Mouse (Mus musculus): ENCODE measurements around the gene Shmt1. TPM values are rescaled to one million over a fixed set of nuclear protein-coding genes. Genes with fewer than 3 reads are reported as not detected.

Shmt1 gene
- polyA plus RNA-seq, 1 experiment from 2014 or later, result 29.6 TPM

- H3K36me3 ChIP-seq (ENCODE audit: control insufficient read depth, insufficient read depth, low read length), result peaks cover 27% of the 10 kb centered on the region
- H3K27ac ChIP-seq (replicated peaks in 1 of 2; ENCODE audit: control insufficient read depth in 1 of 2, insufficient read depth in 1 of 2, low read depth in 2 of 2, low read length in 2 of 2), result peak overlapping the region; percentile 55 to 64
- H3K9me3 ChIP-seq (ENCODE audit: control insufficient read depth, low read length), result no peaks in the 10 kb centered on the region
- 4% methylated on average over 17 of the region's 17 CpGs for WGBS
- H3K4me3 ChIP-seq (ENCODE audit: control insufficient read depth in 1 of 2, insufficient read depth in 1 of 2, low read depth in 1 of 2, low read length in 2 of 2), result peak overlapping the region; percentile 67 to 88
- H3K4me1 ChIP-seq (ENCODE audit: control insufficient read depth in 2 of 2, insufficient read depth in 2 of 2, low read length in 2 of 2), result peaks cover 26 to 50% of the 10 kb centered on the region in 2 experiments
- H3K9ac ChIP-seq (ENCODE audit: low read length), result peak overlapping the region; percentile 82
- no peaks in the 10 kb centered on the region for H3K27me3 ChIP-seq (ENCODE audit: control insufficient read depth, insufficient read depth, low read length)
- no peak for ATAC-seq (ENCODE audit: insufficient number of reproducible peaks, insufficient read depth, low FRiP score, low read depth)
- peak overlapping the region; percentile 94 for H3K4me2 ChIP-seq (ENCODE audit: low read length)
These were observed 35.2 kb downstream of the Shmt1 start for GRCm38 (mm10) chr11:60776107-60776828.

- no peak for ATAC-seq (ENCODE audit: insufficient number of reproducible peaks, insufficient read depth, low FRiP score, low read depth)
- H3K9ac ChIP-seq (ENCODE audit: low read length), result peak overlapping the region; percentile 82
- no peaks in the 10 kb centered on the region for H3K27me3 ChIP-seq (ENCODE audit: control insufficient read depth, insufficient read depth, low read length)
- no peaks in the 10 kb centered on the region for H3K9me3 ChIP-seq (ENCODE audit: control insufficient read depth, low read length)
- no peak overlapping the region for H3K27ac ChIP-seq (replicated peaks in 1 of 2; ENCODE audit: control insufficient read depth in 1 of 2, insufficient read depth in 1 of 2, low read depth in 2 of 2, low read length in 2 of 2)
- H3K4me2 ChIP-seq (ENCODE audit: low read length), result peak overlapping the region; percentile 94
- 38% methylated on average over 6 of the region's 6 CpGs for WGBS
- peaks cover 20% of the 10 kb centered on the region for H3K36me3 ChIP-seq (ENCODE audit: control insufficient read depth, insufficient read depth, low read length)
- peak overlapping the region in 1 of 2 experiments; percentile 67; a peak in 3 of 4 replicates for H3K4me3 ChIP-seq (ENCODE audit: control insufficient read depth in 1 of 2, insufficient read depth in 1 of 2, low read depth in 1 of 2, low read length in 2 of 2)
- peaks cover 23 to 43% of the 10 kb centered on the region in 2 experiments for H3K4me1 ChIP-seq (ENCODE audit: control insufficient read depth in 2 of 2, insufficient read depth in 2 of 2, low read length in 2 of 2)
These were observed 35.9 kb downstream of the Shmt1 start for GRCm38 (mm10) chr11:60775578-60775977.

- no peaks in the 10 kb centered on the region for H3K27me3 ChIP-seq (ENCODE audit: control insufficient read depth, insufficient read depth, low read length)
- H3K36me3 ChIP-seq (ENCODE audit: control insufficient read depth, insufficient read depth, low read length), result peaks cover 13% of the 10 kb centered on the region
- WGBS, result 60% methylated on average over 1 of the region's 1 CpGs
- H3K9me3 ChIP-seq (ENCODE audit: control insufficient read depth, low read length), result no peaks in the 10 kb centered on the region
- H3K4me1 ChIP-seq (ENCODE audit: control insufficient read depth in 2 of 2, insufficient read depth in 2 of 2, low read length in 2 of 2), result peaks cover 17 to 36% of the 10 kb centered on the region in 2 experiments
- ATAC-seq (ENCODE audit: insufficient number of reproducible peaks, insufficient read depth, low FRiP score, low read depth), result no peak
- peak overlapping the region; percentile 94 for H3K4me2 ChIP-seq (ENCODE audit: low read length)
- H3K4me3 ChIP-seq (ENCODE audit: control insufficient read depth in 1 of 2, insufficient read depth in 1 of 2, low read depth in 1 of 2, low read length in 2 of 2), result no peak overlapping the region
- H3K9ac ChIP-seq (ENCODE audit: low read length), result no peak overlapping the region
- H3K27ac ChIP-seq (replicated peaks in 1 of 2; ENCODE audit: control insufficient read depth in 1 of 2, insufficient read depth in 1 of 2, low read depth in 2 of 2, low read length in 2 of 2), result no peak overlapping the region
These were observed 36.7 kb downstream of the Shmt1 start for GRCm38 (mm10) chr11:60774841-60775240.

- WGBS, result 83% methylated on average over 3 of the region's 3 CpGs
These were observed 37.3 kb downstream of the Shmt1 start for GRCm38 (mm10) chr11:60774158-60774689.

GRCm38 (mm10) chr11:60772161-60772560 lies 39.4 kb downstream of the Shmt1 start:
- no peak overlapping the region for H3K9ac ChIP-seq (ENCODE audit: low read length)
- H3K9me3 ChIP-seq (ENCODE audit: control insufficient read depth, low read length), result no peaks in the 10 kb centered on the region
- no peak overlapping the region for H3K4me2 ChIP-seq (ENCODE audit: low read length)
- peaks cover 3 to 16% of the 10 kb centered on the region in 2 experiments; a peak in 3 of 4 replicates for H3K4me1 ChIP-seq (ENCODE audit: control insufficient read depth in 2 of 2, insufficient read depth in 2 of 2, low read length in 2 of 2)
- WGBS, result 89% methylated on average over 4 of the region's 4 CpGs
- ATAC-seq (ENCODE audit: insufficient number of reproducible peaks, insufficient read depth, low FRiP score, low read depth), result no peak
- H3K27ac ChIP-seq (replicated peaks in 1 of 2; ENCODE audit: control insufficient read depth in 1 of 2, insufficient read depth in 1 of 2, low read depth in 2 of 2, low read length in 2 of 2), result no peak overlapping the region
- no peak overlapping the region for H3K4me3 ChIP-seq (ENCODE audit: control insufficient read depth in 1 of 2, insufficient read depth in 1 of 2, low read depth in 1 of 2, low read length in 2 of 2)
- H3K36me3 ChIP-seq (ENCODE audit: control insufficient read depth, insufficient read depth, low read length), result no peaks in the 10 kb centered on the region
- no peaks in the 10 kb centered on the region for H3K27me3 ChIP-seq (ENCODE audit: control insufficient read depth, insufficient read depth, low read length)

More at GRCm38 (mm10) chr11:60774158-60774689, 37.3 kb downstream of the Shmt1 start:
- ATAC-seq (ENCODE audit: insufficient number of reproducible peaks, insufficient read depth, low FRiP score, low read depth), result no peak
- H3K9me3 ChIP-seq (ENCODE audit: control insufficient read depth, low read length), result no peaks in the 10 kb centered on the region
- peaks cover 11 to 30% of the 10 kb centered on the region in 2 experiments; a peak in 3 of 4 replicates for H3K4me1 ChIP-seq (ENCODE audit: control insufficient read depth in 2 of 2, insufficient read depth in 2 of 2, low read length in 2 of 2)
- H3K36me3 ChIP-seq (ENCODE audit: control insufficient read depth, insufficient read depth, low read length), result peaks cover 7% of the 10 kb centered on the region
- no peak overlapping the region for H3K9ac ChIP-seq (ENCODE audit: low read length)
- no peaks in the 10 kb centered on the region for H3K27me3 ChIP-seq (ENCODE audit: control insufficient read depth, insufficient read depth, low read length)
- H3K27ac ChIP-seq (replicated peaks in 1 of 2; ENCODE audit: control insufficient read depth in 1 of 2, insufficient read depth in 1 of 2, low read depth in 2 of 2, low read length in 2 of 2), result no peak overlapping the region
- H3K4me2 ChIP-seq (ENCODE audit: low read length), result no peak overlapping the region
- H3K4me3 ChIP-seq (ENCODE audit: control insufficient read depth in 1 of 2, insufficient read depth in 1 of 2, low read depth in 1 of 2, low read length in 2 of 2), result no peak overlapping the region

- no peak overlapping the region for H3K4me2 ChIP-seq (ENCODE audit: low read length)
These were observed 40.7 kb downstream of the Shmt1 start for GRCm38 (mm10) chr11:60770776-60771175.

GRCm38 (mm10) chr11:60769322-60769721 lies 42.2 kb downstream of the Shmt1 start:
- no peak for ATAC-seq (ENCODE audit: insufficient number of reproducible peaks, insufficient read depth, low FRiP score, low read depth)
- no peaks in the 10 kb centered on the region for H3K36me3 ChIP-seq (ENCODE audit: control insufficient read depth, insufficient read depth, low read length)
- no peak overlapping the region for H3K4me2 ChIP-seq (ENCODE audit: low read length)
- 76% methylated on average over 2 of the region's 2 CpGs for WGBS
- no peaks in the 10 kb centered on the region for H3K27me3 ChIP-seq (ENCODE audit: control insufficient read depth, insufficient read depth, low read length)
- no peaks in the 10 kb centered on the region; a peak in 1 of 4 replicates for H3K4me1 ChIP-seq (ENCODE audit: control insufficient read depth in 2 of 2, insufficient read depth in 2 of 2, low read length in 2 of 2)
- no peak overlapping the region for H3K9ac ChIP-seq (ENCODE audit: low read length)
- H3K4me3 ChIP-seq (ENCODE audit: control insufficient read depth in 1 of 2, insufficient read depth in 1 of 2, low read depth in 1 of 2, low read length in 2 of 2), result no peak overlapping the region
- H3K9me3 ChIP-seq (ENCODE audit: control insufficient read depth, low read length), result no peaks in the 10 kb centered on the region
- no peak overlapping the region for H3K27ac ChIP-seq (replicated peaks in 1 of 2; ENCODE audit: control insufficient read depth in 1 of 2, insufficient read depth in 1 of 2, low read depth in 2 of 2, low read length in 2 of 2)

More at GRCm38 (mm10) chr11:60770776-60771175, 40.7 kb downstream of the Shmt1 start:
- Histone ChIP-seq H3K9ac (ENCODE audit: low read length) (no peak overlapping the region), H3K36me3 (ENCODE audit: control insufficient read depth, insufficient read depth, low read length) (no peaks in the 10 kb centered on the region), H3K4me3 (ENCODE audit: control insufficient read depth in 1 of 2, insufficient read depth in 1 of 2, low read depth in 1 of 2, low read length in 2 of 2) (no peak overlapping the region), H3K4me1 (ENCODE audit: control insufficient read depth in 2 of 2, insufficient read depth in 2 of 2, low read length in 2 of 2) (peaks cover 0 to 11% of the 10 kb centered on the region in 2 experiments; a peak in 2 of 4 replicates), H3K27ac (replicated peaks in 1 of 2; ENCODE audit: control insufficient read depth in 1 of 2, insufficient read depth in 1 of 2, low read depth in 2 of 2, low read length in 2 of 2) (no peak overlapping the region), H3K27me3 (ENCODE audit: control insufficient read depth, insufficient read depth, low read length) (no peaks in the 10 kb centered on the region), H3K9me3 (ENCODE audit: control insufficient read depth, low read length) (no peaks in the 10 kb centered on the region)
- ATAC-seq (ENCODE audit: insufficient number of reproducible peaks, insufficient read depth, low FRiP score, low read depth), result no peak
- WGBS, result 86% methylated on average over 3 of the region's 3 CpGs

Measured in heart, embryonic 14.5 days (tissue).